Mouse (Mus musculus): ENCODE data around the gene Olfr575. TPM values are rescaled to one million over a fixed set of nuclear protein-coding genes. Genes with fewer than 3 reads are reported as not detected.

The Olfr575 gene
- polyA plus RNA-seq, 1 experiment from 2014 or later = not detected

Other genes with a start within 250 kb of the Olfr575 start
- not detected in 2 replicates for gene Olfr33, start 239.7 kb downstream of the Olfr575 start, polyA plus RNA-seq (2014; fragmentation: Nextera tagmentation; extraction: Ambion mirVana)
- gene Olfr559, start 231.3 kb downstream of the Olfr575 start, polyA plus RNA-seq (2014; fragmentation: Nextera tagmentation; extraction: Ambion mirVana) = not detected in 2 replicates
- gene Olfr560, start 199.4 kb downstream of the Olfr575 start, polyA plus RNA-seq (2014; fragmentation: Nextera tagmentation; extraction: Ambion mirVana) = 0.15 TPM in 1 of 2 replicates, not detected in the other
- 0.31 and 0.39 TPM in 2 replicates for gene Olfr78, start 199.3 kb downstream of the Olfr575 start, polyA plus RNA-seq (2014; fragmentation: Nextera tagmentation; extraction: Ambion mirVana)
- gene Olfr561, start 187.6 kb downstream of the Olfr575 start, polyA plus RNA-seq (2014; fragmentation: Nextera tagmentation; extraction: Ambion mirVana) = not detected in 2 replicates
- gene Olfr564, start 155.3 kb downstream of the Olfr575 start, polyA plus RNA-seq (2014; fragmentation: Nextera tagmentation; extraction: Ambion mirVana) = not detected in 2 replicates
- gene Olfr566, start 100.0 kb downstream of the Olfr575 start, polyA plus RNA-seq (2014; fragmentation: Nextera tagmentation; extraction: Ambion mirVana) = not detected in 2 replicates
- not detected in 2 replicates for gene Olfr568, start 81.7 kb downstream of the Olfr575 start, polyA plus RNA-seq (2014; fragmentation: Nextera tagmentation; extraction: Ambion mirVana)
- not detected in 2 replicates for gene Olfr569, start 67.9 kb downstream of the Olfr575 start, polyA plus RNA-seq (2014; fragmentation: Nextera tagmentation; extraction: Ambion mirVana)
- not detected in 2 replicates for gene Olfr570, start 64.2 kb downstream of the Olfr575 start, polyA plus RNA-seq (2014; fragmentation: Nextera tagmentation; extraction: Ambion mirVana)
- gene Olfr571, start 41.2 kb downstream of the Olfr575 start, polyA plus RNA-seq (2014; fragmentation: Nextera tagmentation; extraction: Ambion mirVana) = not detected in 2 replicates
- not detected in 2 replicates for gene Olfr572, start 34.4 kb downstream of the Olfr575 start, polyA plus RNA-seq (2014; fragmentation: Nextera tagmentation; extraction: Ambion mirVana)
- not detected in 2 replicates for gene Olfr573-ps1, start 16.2 kb downstream of the Olfr575 start, polyA plus RNA-seq (2014; fragmentation: Nextera tagmentation; extraction: Ambion mirVana)
- gene Olfr574, start 10.3 kb downstream of the Olfr575 start, polyA plus RNA-seq (2014; fragmentation: Nextera tagmentation; extraction: Ambion mirVana) = not detected in 2 replicates
- gene Olfr576, start 3.9 kb upstream of the Olfr575 start, polyA plus RNA-seq (2014; fragmentation: Nextera tagmentation; extraction: Ambion mirVana) = not detected in 2 replicates
- not detected in 2 replicates for gene Olfr577, start 17.2 kb upstream of the Olfr575 start, polyA plus RNA-seq (2014; fragmentation: Nextera tagmentation; extraction: Ambion mirVana)
- gene Olfr578, start 30.5 kb upstream of the Olfr575 start, polyA plus RNA-seq (2014; fragmentation: Nextera tagmentation; extraction: Ambion mirVana) = not detected in 2 replicates
- gene Olfr582, start 79.2 kb upstream of the Olfr575 start, polyA plus RNA-seq (2014; fragmentation: Nextera tagmentation; extraction: Ambion mirVana) = not detected in 2 replicates
- not detected in 2 replicates for gene Olfr583, start 92.5 kb upstream of the Olfr575 start, polyA plus RNA-seq (2014; fragmentation: Nextera tagmentation; extraction: Ambion mirVana)
- not detected in 2 replicates for gene Olfr584, start 123.1 kb upstream of the Olfr575 start, polyA plus RNA-seq (2014; fragmentation: Nextera tagmentation; extraction: Ambion mirVana)
- not detected in 2 replicates for gene Olfr585, start 138.9 kb upstream of the Olfr575 start, polyA plus RNA-seq (2014; fragmentation: Nextera tagmentation; extraction: Ambion mirVana)
- not detected in 2 replicates for gene Olfr586, start 166.9 kb upstream of the Olfr575 start, polyA plus RNA-seq (2014; fragmentation: Nextera tagmentation; extraction: Ambion mirVana)
- gene Olfr588-ps1, start 182.1 kb upstream of the Olfr575 start, polyA plus RNA-seq (2014; fragmentation: Nextera tagmentation; extraction: Ambion mirVana) = not detected in 2 replicates
- not detected in 2 replicates for gene Olfr589, start 197.6 kb upstream of the Olfr575 start, polyA plus RNA-seq (2014; fragmentation: Nextera tagmentation; extraction: Ambion mirVana)
- not detected in 2 replicates for gene Olfr591, start 219.6 kb upstream of the Olfr575 start, polyA plus RNA-seq (2014; fragmentation: Nextera tagmentation; extraction: Ambion mirVana)
- gene Olfr592, start 226.0 kb upstream of the Olfr575 start, polyA plus RNA-seq (2014; fragmentation: Nextera tagmentation; extraction: Ambion mirVana) = not detected in 2 replicates

Data from intestine, embryonic 14.5 days (tissue).